Mouse (Mus musculus) spleen, adult 18-20 months (tissue): ENCODE data around the gene Thada.

Experiments used
- DNase-seq, 2 experiments: peaks; one replicate each; pipeline ENCODE4 v3.0.0; 2022; ENCODE audit warnings: mixed read lengths in 2 of 2

Thada gene

DNA sequence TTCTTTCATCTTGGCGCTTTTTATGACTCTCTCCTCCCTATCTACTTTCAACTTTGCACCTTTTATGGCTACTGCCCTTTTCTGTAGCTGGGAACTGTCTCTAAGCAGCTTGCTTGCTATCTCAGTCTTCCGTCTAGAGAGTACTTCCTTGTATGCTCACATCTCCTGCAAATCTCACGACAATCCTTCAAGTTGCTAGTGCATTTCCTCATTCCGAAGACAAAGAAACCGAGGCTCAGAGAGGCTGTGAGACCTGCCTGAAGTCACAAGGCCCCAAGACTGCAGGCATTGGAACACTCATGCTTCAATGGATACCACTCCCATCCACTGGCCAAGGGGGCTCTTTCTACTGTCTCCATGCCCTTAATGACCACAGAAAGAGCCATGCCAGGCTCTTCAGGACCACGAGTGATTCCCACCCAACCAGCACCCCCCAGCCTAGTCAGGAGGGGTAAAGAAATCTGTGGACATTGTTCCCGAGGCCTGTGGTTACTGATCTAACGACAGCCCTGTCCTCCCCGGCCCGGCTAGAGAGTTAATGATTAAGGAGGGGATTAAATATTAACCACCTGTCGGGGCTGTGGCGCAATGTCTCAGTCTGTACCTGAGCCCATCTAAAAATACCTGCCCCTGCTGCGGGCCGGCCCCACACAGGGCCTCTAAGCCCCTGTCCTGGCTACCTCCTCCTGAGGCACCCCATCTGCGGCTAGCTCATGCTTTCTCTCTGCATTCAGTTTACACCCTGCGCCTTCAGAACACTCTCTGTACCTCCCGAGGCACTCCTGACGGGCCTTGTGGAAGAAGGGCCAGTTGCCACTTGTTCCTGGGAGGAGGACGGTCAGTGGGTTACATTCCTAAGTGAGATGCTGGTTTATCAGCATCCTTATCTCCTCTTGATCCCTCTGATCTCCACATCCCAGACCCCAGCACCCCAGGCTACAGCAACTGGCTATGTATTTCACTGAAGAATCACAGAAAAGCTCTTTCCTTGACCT, 309.0 kb downstream of the Thada start:
- DNase-seq, result peak in 1 of 2 experiments; percentile 4

DNA sequence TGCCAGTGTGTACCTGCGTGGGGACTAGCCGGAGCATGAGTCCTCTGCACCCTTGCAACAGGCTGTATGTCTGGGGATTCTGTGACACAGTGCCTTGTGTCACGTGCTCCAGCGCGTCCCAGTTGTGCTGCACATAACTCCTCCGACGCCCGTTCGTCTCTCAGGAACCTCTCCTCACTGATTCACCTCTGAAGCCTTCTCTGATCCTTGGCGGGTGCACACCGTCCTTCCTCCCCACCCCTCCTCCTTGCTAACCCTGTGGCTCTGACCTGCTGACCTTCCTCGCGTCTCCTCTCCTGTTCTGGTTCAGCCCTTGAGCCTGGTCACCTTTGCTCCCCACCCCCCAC, 309.8 kb downstream of the Thada start:
- no peak for DNase-seq

GRCm38 (mm10) chr17:84155516-84156226, 310.3 kb downstream of the Thada start:
- peak in 1 of 2 experiments; percentile 2 for DNase-seq

DNA sequence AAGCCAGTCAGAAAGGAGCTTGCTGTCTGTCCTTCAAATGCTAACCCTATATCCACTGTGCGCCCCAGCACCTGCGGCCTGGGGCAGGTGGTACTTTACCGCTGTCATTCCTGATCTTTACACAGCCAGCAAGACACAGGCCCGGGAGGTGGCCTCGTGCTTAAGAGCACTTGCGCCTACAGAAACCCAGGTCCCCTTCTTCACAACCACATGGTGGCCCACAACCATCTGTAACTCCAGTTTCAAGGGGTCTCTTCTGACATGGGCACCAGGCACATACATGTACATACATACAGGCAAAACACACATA, 311.0 kb downstream of the Thada start:
- peak in 1 of 2 experiments; percentile 4 for DNase-seq

- DNase-seq, result peak in 1 of 2 experiments; percentile 4
Observed at GRCm38 (mm10) chr17:84154302-84155028, 311.5 kb downstream of the Thada start.

DNA sequence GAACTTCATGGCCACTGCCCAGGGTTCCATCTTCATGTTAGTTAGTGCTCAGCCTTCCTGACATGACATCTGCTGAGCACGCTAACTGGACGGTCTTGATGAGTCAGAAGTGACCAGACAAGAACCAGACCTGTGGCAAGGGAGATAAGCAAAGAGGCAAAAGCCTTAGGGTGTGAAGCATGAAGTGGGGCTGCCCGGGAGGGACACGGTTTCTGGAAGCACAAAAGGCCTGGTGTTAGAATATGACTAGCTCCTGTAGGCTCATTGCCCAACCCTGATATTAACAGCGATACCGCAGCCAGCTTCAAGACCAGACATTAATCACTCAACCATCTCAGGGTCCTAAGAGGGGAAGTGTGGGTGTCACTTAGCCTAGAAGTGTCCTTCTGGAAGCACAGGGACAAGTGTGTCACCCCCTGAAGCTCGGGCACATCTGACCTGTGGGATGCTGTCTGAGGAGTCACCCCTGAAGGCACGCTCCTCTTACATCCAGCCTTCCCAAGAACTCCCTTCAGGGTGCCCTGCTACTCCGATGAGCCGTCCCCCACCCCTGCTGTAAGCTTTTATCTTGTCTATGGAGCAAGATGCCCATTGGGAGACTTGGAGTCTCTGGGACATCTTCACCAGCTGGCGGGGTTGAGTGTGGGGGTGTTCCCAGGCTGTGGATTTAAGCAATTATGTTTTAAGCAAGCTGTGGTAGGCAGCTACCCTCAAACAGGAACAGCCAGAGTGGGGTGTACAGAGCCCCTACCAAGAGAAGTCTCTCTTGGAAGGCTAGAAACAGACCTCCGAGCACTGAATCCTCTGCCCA, 312.8 kb downstream of the Thada start:
- peak in 1 of 2 experiments; percentile 3 for DNase-seq

DNA sequence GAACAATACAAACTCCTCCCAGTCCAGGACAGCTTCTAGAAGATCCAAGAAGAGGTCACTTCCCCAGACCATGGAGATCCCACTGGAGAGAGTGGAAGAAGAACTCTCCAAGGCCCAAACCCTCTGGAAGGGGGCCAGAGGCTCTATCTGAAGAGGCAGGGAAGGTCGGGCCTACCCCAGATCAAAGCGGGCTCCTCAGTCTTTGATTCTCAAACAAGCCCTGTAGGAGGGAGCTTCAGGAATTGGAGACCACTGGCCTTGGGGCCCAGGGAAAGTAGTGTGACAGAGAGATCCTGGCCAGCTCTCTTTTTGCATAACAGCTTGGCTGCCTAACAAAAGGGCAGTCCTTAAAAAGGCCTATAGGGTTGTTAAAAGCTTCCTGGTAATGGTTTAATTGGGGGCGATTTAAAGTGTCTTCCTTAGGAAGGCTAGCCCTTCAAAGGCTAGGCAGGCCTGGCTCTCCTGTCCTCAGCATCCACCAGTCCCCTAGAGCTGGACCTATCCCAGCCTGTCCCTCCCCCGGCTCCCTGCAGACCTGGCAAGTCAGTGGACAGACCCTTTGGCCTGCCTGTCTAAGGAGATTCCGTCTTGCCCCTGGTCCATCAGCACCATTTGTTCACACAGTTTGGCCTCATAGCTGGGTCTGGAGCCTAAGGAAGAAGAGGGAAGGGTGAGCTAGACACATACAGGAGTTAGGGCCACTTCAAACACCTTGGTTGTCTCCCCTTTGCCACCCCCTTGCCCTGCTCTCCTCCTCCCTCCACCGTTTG, 313.6 kb downstream of the Thada start:
- DNase-seq, result peak in 1 of 2 experiments; percentile 3

GRCm38 (mm10) chr17:84151306-84151705, 314.7 kb downstream of the Thada start:
- no peak for DNase-seq

- DNase-seq, result peak in 1 of 2 experiments; percentile 2
Observed at GRCm38 (mm10) chr17:84150291-84150690, 315.7 kb downstream of the Thada start.

GRCm38 (mm10) chr17:84149566-84149965, 316.4 kb downstream of the Thada start:
- peak in 1 of 2 experiments; percentile 3 for DNase-seq

DNA sequence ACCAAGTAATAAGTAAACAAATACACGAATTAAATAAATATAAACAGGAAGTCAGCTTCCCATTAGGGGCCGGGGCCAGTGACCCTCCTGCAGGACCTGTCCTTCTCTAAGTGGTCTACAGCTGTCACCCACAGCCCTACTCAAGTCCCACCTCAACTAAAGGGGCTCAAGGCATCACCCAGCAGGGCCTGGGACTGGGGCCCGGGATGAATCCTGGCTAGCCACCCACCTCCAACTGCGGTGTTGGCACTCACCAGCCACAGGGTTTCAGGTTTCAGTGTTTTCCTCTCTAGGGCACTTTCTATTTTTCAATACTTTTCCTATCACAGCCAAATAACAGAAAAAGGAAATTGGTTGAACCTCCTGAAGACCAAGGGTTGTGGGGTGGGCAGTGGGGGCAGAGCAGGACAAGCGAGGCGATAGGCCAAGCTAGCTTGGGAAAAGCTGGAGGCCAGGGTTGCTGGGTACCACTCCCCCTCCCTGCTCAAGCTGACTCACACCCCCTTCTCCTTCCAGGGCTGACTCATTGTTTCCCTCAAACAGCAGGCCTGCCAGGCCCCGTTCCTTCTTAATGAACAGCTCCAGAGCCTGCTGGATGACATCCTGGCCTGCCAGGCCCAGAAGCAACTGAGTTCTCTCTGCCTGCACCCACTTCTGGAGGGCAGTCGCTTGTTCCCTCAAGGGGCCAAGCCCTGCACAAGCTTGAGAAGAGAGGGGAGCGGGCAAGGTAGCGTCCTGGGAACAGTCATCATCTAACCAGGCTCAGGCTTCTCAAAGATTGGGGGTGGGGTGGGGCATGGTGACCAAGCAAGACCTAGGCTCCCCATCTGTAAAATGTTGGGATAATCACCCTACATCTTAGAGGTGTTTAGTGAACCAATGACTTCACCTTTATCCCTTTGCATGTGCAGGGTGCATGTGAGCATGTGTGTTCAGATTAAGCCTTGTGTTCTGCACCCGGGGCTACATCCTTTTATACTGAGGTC, 317.2 kb downstream of the Thada start:
- DNase-seq, result peak in 1 of 2 experiments; percentile 10

DNA sequence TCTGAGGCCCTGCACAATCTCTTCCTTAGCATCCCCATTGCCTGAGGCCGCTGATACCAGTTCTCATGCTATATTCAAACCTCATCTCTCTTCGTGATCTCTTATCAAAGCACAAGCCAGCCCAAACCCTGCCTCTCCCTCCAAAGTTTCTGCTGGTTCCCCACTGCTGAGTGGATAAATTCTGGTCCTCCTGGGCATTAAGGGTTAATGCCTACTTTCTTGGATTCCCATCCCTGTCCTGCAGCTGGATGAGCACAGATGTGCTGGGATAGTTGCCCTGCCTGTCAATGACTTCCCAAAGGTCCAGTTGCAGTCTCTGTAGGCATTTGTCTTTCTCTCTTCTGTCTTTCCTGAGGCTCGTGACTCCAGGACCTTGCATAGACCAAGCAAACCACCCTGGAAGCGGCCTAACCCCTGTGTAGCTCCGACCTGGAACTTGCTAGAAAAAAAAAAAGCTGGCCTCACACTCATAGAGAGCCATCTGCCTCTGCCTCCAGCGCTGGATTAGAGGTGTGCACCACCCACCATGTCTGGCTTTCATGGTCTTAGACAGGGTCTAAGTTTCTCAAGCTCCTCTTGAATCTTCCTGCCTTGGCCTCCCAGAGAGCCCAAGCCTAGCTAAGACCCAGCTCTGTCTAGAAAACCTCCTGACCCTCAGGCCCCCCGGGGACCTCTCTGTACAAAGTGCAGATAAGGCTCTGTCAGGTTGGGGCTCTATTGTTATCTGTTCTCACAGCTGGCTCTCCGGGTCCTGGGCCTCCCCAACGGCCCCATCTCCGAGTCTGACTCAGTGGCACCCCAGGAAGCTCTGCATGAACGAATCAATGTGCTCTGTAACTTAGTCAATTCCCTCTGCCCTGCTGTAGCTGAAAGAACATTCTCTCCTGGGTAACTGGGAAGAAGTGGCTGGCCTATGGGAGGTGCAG, 318.6 kb downstream of the Thada start:
- DNase-seq, result no peak

GRCm38 (mm10) chr17:84146458-84147182, 319.4 kb downstream of the Thada start:
- no peak for DNase-seq

GRCm38 (mm10) chr17:84145826-84146287, 320.1 kb downstream of the Thada start:
- peak; percentile 74 to 80 for DNase-seq

GRCm38 (mm10) chr17:84144762-84145599, 321.0 kb downstream of the Thada start:
- DNase-seq, result no peak

GRCm38 (mm10) chr17:84144130-84144529, 321.9 kb downstream of the Thada start:
- no peak for DNase-seq

GRCm38 (mm10) chr17:84143219-84143844, 322.7 kb downstream of the Thada start:
- DNase-seq, result peak; percentile 66 to 68
